Comparison of ENCODE assay signal across 13 mouse cellular contexts in the genomic region with DNA sequence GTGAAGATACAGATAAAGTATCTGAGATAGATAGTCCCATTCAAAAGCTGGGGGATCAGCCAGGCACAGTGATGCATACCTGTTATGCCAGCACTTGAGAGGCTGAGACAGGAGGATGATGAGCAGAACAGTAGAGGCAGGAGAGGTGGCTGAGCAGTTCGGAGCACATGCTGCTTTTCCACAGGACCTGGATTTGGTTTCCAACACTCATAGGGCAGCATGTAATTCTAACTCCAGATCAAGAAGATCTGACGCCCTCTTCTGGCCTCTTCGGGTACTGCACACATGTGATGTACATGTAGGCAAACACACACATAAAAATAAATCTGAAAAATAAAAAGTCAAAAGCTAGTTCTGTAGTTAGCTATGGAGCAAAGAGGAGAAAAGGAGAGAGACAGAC.
DNase-seq lines count a peak whose midpoint lies in the region; ATAC-seq and TF ChIP-seq lines count a peak whose summit lies in the region.
"Had no signal": no experiment of that assay in that cellular context is flagged by ENCODE, and none has a peak within 500 bp of the region (broad histone marks: within the 10 kb centered on the region; RNA-seq: fewer than 3 reads in every experiment).

No protein-coding gene starts in this region.

- TF ChIP-seq CTCF in gastrocnemius, adult 2 months (IDR thresholded peaks at IDR 0.05): peak; percentile 37; the same call in 1 of the 2 replicates
- peak; percentile 57 for TF ChIP-seq CTCF in layer of hippocampus, adult 2 months (conservative IDR thresholded peaks at IDR 0.05)
- TF ChIP-seq CTCF in CH12.LX (conservative IDR thresholded peaks at IDR 0.05 in 1 of 2, IDR thresholded peaks at IDR 0.05 in 1 of 2; ENCODE audit: low read depth in 2 of 2, low read length in 2 of 2): peak; percentile 37 to 58; a peak in 3 of 4 replicates

- no peaks in the 10 kb centered on the region for H3K79me2 ChIP-seq in CH12.LX (replicated peaks; ENCODE audit: control insufficient read depth, extremely low read depth, insufficient read depth, poor library complexity, severe bottlenecking)

- TF ChIP-seq EP300 in CH12.LX (IDR thresholded peaks at IDR 0.05; ENCODE audit: low read length): no peak

- no peaks in the 10 kb centered on the region for H3K4me1 ChIP-seq in CH12.LX (ENCODE audit: control insufficient read depth in 1 of 2, insufficient read depth in 2 of 2)
- no peaks in the 10 kb centered on the region for H3K4me1 ChIP-seq in liver, embryonic 11.5 days (replicated peaks; ENCODE audit: control insufficient read depth, insufficient read depth, low read length)
- H3K4me1 ChIP-seq: neural tube, embryonic 12.5 days had no signal

- no peak for ATAC-seq in liver, embryonic 11.5 days (replicated peaks; ENCODE audit: low FRiP score)

- H3K4me2 ChIP-seq in CH12.LX (ENCODE audit: insufficient read depth, low read depth, poor library complexity, severe bottlenecking): no peak overlapping the region
- no peak overlapping the region for H3K4me2 ChIP-seq in liver, embryonic 11.5 days
- H3K4me2 ChIP-seq: midbrain, embryonic 11.5 days; neural tube, embryonic 12.5 days had no signal

- no peak for DNase-seq in gastrocnemius, adult 2 months
- DNase-seq in gastrocnemius, adult 18-20 months (ENCODE audit: low spot score): no peak
- no peak for DNase-seq in layer of hippocampus, adult 2 months (ENCODE audit: low spot score in 2 of 2)
- DNase-seq in layer of hippocampus, postnatal 10 days (ENCODE audit: low spot score in 2 of 2): no peak
- DNase-seq in CH12.LX (ENCODE audit: extremely low read depth): peak; percentile 7
- peak; percentile 17 for DNase-seq in liver, embryonic 11.5 days (ENCODE audit: low spot score)
- no peak for DNase-seq in yolk sac, embryonic 10.5 days (ENCODE audit: low spot score)
- no peak for DNase-seq in right cerebral cortex, postnatal 14 days
- DNase-seq: gastrocnemius, postnatal 10 days; kidney, postnatal 14 days; lung, adult 18-20 months had no signal

- H3K4me3 ChIP-seq in gastrocnemius, adult 2 months: no peak overlapping the region
- no peak overlapping the region for H3K4me3 ChIP-seq in layer of hippocampus, adult 2 months
- no peak overlapping the region for H3K4me3 ChIP-seq in CH12.LX (replicated peaks in 1 of 3; ENCODE audit: low read depth in 2 of 3, low read length in 2 of 3, poor library complexity in 1 of 3)
- H3K4me3 ChIP-seq in liver, embryonic 11.5 days (ENCODE audit: low read depth, low read length): no peak overlapping the region
- H3K4me3 ChIP-seq: neural tube, embryonic 12.5 days had no signal

- H3K36me3 ChIP-seq in CH12.LX (replicated peaks in 1 of 2; ENCODE audit: control insufficient read depth in 1 of 2, insufficient read depth in 1 of 2, low read length in 1 of 2): no peaks in the 10 kb centered on the region
- no peaks in the 10 kb centered on the region for H3K36me3 ChIP-seq in liver, embryonic 11.5 days (ENCODE audit: control insufficient read depth, insufficient read depth, low read length)
- H3K36me3 ChIP-seq: neural tube, embryonic 12.5 days had no signal

- dilution Hi-C loops in CH12.LX (cut with MboI; ENCODE audit: extremely low pct_ligation_motif_present, extremely low pct_unique_long_range_greater_than_20kb, low sequenced_read_pairs): no loop called here

- no peak for TF ChIP-seq POLR2A in CH12.LX (IDR thresholded peaks at IDR 0.05; ENCODE audit: low read depth, low read length)

- no peaks in the 10 kb centered on the region for H3K27me3 ChIP-seq in CH12.LX (replicated peaks)
- no peaks in the 10 kb centered on the region for H3K27me3 ChIP-seq in liver, embryonic 11.5 days (replicated peaks; ENCODE audit: control insufficient read depth, insufficient read depth, low read length)
- H3K27me3 ChIP-seq: neural tube, embryonic 12.5 days had no signal

- intact Hi-C loops in gastrocnemius, adult 2 months (cut with DNase I): no loop called here

- in situ Hi-C loops in CH12.LX (cut with MboI; ENCODE audit: low pct_ligation_motif_present, low pct_unique_long_range_greater_than_20kb, low sequenced_read_pairs): no loop called here

- TF ChIP-seq RAD21 in CH12.LX (IDR thresholded peaks at IDR 0.05; ENCODE audit: low read depth, low read length): peak; percentile 1

- 60% methylated on average over 3 of the region's 3 CpGs for WGBS in liver, embryonic 11.5 days

- no peaks in the 10 kb centered on the region for H3K9me3 ChIP-seq in CH12.LX (replicated peaks; ENCODE audit: low read length)
- no peaks in the 10 kb centered on the region for H3K9me3 ChIP-seq in liver, embryonic 11.5 days (ENCODE audit: control insufficient read depth, low read length)
- H3K9me3 ChIP-seq: neural tube, embryonic 12.5 days had no signal

- no peak overlapping the region for H3K27ac ChIP-seq in gastrocnemius, adult 2 months
- no peak overlapping the region for H3K27ac ChIP-seq in layer of hippocampus, adult 2 months
- H3K27ac ChIP-seq in CH12.LX (ENCODE audit: insufficient read depth, low read depth): no peak overlapping the region
- no peak overlapping the region for H3K27ac ChIP-seq in liver, embryonic 11.5 days (ENCODE audit: low read depth, low read length)
- H3K27ac ChIP-seq: neural tube, embryonic 12.5 days had no signal

- no peak overlapping the region for H3K9ac ChIP-seq in CH12.LX (ENCODE audit: insufficient read depth, low read depth)
- no peak overlapping the region for H3K9ac ChIP-seq in liver, embryonic 11.5 days (ENCODE audit: low read depth, low read length)
- H3K9ac ChIP-seq: neural tube, embryonic 12.5 days had no signal

TF ChIP-seq in CH12.LX, 34 proteins besides CTCF, POLR2A, EP300 and RAD21:
- TF ChIP-seq HCFC1 (IDR thresholded peaks at IDR 0.05; ENCODE audit: low read depth, low read length) (no peak), RCOR1 (conservative IDR thresholded peaks at IDR 0.05; ENCODE audit: low read depth, low read length) (no peak), SMC3 (IDR thresholded peaks at IDR 0.05; ENCODE audit: low read depth, low read length) (peak; percentile 7; the same call in 1 of the 2 replicates), SIN3A (IDR thresholded peaks at IDR 0.05; ENCODE audit: low read length) (no peak)

Comparison
In these comparisons a context has a peak if more than half of its experiments do, and no peak if none do; other contexts are left out.
1. DNase-seq: peak in CH12.LX (single experiment) and liver, embryonic 11.5 days (single experiment); none in gastrocnemius, adult 2 months (single experiment), gastrocnemius, adult 18-20 months (single experiment), layer of hippocampus, adult 2 months (0 of 2), layer of hippocampus, postnatal 10 days (0 of 2), yolk sac, embryonic 10.5 days (single experiment) and right cerebral cortex, postnatal 14 days (single experiment).
2. Peak in every context shown above with its lines, with median percentiles within 50 percentile points of each other: CTCF ChIP-seq.